Mouse (Mus musculus) cerebellum, adult 9-10 months (tissue): ENCODE results near the gene Atxn2l.

Experiments used
- DNase-seq: peaks from one replicate; pipeline ENCODE4 v3.0.0; 2022

Atxn2l gene

DNA sequence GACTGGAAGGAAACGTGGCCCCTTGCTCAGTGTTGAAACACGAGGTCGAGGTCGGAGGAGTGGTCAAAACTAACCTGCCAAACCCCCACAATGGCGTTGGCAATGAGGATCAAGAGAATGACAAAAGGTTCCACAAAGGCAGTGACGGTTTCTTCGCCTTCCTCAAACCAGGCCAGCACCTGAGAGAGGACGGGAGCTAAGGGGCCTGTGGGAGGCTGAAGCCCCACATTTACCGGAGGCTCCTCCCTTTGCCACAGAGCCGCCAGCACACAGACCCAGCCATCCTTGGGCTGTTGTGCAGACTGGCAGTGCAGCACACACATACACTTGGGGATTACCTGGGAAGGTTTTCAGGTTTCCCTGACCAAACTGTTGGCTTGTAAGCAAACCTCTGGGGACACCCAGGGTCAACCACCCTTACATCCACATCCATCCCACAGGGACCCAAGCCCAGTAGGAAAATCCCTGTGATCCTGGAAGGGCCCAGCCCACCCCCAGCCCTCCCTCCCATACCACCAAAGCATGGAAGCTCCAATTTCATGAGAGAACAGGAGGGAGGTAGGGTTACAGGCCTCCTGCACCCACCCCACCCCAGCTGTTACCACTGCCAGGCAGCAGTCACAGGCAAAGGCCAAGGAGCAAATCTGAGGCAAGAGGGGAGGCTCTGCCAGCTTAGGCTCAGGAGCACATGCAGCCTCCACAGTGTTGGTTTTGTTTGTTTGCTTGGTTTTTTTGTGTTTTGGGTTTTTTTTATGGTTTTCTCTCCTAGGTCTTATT, 42.4 kb downstream of the Atxn2l start:
- DNase-seq = no peak

GRCm38 (mm10) chr7:126458844-126459618, 44.2 kb downstream of the Atxn2l start:
- DNase-seq = no peak

- no peak for DNase-seq
Observed at GRCm38 (mm10) chr7:126458225-126458624, 45.0 kb downstream of the Atxn2l start.

DNA sequence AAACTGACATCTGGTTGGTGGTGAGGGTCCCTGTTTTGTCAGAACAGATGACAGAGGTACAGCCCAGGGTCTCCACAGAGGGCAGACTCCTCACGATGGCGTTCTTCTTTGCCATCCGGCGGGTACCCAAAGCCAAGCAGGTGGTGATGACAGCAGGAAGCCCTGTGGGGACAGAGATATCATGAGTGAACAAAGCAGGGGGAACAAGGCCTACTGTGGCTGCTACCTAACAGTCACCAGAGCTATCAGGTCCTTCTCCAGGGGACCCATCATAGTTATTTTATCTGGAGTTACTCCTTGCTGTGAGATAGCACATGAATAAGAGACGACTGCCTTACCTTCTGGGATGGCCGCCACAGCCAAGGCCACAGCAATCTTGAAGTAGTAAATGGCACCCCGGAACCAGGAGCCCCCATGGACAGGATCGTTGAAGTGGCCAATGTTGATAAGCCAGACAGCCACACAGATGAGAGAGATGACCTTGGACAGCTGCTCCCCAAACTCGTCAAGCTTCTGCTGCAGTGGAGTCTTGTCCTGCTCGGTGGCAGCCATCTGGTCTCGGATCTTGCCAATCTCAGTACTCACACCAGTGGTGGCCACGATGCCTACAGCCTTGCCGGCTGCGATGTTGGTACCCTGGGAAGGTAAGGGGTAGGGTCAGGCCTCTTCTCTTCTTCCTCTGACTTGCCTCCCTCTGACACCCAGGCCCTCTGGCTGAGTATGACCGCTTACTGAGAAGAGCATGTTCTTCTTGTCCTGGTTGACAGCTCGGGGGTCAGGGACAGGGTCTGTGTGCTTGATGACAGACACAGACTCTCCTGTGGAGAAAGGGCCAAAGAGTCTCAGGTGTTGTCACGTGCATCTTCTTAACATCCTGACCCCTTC, 46.6 kb downstream of the Atxn2l start:
- DNase-seq = no peak

DNA sequence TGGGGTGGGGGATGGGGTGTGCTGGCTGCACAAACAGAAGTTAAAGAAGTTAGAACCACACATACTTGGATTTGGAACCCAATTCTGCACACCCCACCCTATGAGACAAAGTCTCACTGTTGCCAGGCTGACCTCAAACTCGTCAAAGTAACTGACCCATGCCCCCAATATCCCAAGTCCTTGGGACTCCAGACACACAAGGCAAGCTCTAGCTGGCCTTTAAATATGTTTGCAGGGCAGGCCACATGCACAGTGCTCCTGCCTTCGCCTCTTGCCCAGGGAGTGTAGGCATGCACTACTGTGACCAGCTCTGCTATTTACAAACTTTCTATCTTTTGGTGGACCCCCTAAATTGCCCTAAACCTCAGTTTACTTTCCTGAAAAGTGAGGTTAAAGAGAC, 48.0 kb downstream of the Atxn2l start:
- no peak for DNase-seq

DNA sequence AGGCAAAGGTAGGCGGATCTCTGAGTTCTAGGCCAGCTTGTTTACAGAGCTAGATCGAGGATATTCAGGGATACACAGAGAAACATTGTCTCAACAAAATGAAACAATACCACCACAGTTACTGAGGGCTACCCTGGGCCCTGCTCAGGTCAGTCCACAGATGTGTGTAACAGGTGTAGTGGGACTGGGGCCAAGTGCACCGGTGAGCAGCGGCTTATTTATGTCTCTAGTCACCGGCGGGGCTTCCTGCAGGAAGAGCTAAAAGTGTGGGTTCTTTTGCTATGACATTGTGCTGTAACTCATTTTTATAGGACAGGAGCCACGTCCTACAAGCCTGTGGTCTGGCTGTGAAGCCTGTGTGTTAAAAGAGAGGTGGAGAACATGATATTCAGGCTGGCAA, 49.4 kb downstream of the Atxn2l start:
- DNase-seq = no peak

DNA sequence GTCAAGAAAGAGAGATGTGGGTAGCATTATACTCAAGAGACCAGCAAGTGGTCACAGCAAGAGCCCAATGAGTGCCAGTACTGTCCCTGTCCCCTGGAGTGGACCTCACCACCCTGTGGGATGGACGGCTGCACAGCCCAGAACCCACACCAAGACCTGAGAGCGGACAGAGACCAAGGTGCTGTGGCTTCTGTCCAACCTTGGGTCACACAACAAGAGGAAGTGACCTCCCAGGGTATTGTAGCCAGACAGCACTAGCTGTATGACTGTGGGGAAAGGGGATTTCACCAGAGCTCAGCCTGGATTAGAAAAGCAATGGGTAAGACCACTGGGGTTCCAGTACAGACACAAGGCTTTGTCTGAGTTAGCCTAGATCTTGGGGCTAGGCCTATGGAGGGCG, 51.0 kb downstream of the Atxn2l start:
- no peak for DNase-seq

DNA sequence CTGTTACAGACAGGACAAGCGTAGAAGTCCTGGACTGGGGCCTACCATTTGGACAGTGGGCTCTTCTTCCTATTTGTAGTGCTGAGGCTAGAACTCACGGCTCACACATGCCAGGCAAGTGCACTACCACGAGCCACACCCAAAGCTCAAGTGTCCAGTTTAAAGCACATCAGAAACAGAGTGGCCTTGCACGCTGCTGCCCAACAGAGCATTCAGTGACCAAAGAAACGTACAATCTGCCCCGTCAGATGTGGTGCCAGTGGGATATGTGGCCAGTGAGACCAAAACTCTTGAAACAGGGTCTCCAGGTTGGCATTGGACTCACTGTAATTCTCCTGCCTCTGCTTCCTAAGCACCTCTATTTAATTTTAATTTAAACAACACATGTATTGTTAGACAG, 52.6 kb downstream of the Atxn2l start:
- no peak for DNase-seq

DNA sequence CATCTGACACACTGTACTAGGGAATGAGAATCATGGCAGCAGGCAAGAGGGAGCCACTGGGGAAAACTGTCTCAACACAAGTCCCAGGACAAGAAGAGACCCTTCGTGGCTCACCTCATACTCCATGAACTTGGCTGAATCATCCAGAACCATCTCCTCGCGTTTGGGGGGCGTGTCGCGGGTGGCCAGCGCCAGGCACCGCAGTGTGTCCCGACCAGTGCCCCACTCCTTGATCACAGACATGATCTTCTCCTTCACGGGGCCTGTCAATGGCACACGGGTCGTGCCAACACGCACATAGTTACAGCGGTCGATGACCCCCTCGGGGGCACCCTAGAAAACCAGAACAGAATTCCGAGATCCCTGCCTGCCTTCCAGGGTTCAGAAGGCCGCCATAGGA, 53.2 kb downstream of the Atxn2l start:
- DNase-seq = no peak

DNA sequence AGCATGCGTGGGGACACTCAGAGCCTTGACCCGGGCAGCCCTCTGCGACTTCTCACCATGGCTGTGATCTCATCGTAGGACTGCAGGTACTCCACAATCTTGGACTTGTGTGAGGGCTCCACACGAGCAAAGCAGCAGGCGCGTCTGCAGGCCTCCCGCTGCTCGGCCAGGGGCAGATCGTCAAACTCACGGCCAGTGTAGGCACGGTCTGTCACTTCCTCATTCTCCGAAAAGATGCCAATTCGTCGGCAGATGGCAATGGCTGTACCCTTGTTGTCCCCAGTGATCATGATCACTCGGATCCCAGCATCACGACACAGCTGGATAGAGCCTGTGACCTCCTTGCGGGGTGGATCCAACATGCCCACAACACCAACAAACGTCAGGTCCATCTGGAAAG, 54.8 kb downstream of the Atxn2l start:
- DNase-seq = no peak

DNA sequence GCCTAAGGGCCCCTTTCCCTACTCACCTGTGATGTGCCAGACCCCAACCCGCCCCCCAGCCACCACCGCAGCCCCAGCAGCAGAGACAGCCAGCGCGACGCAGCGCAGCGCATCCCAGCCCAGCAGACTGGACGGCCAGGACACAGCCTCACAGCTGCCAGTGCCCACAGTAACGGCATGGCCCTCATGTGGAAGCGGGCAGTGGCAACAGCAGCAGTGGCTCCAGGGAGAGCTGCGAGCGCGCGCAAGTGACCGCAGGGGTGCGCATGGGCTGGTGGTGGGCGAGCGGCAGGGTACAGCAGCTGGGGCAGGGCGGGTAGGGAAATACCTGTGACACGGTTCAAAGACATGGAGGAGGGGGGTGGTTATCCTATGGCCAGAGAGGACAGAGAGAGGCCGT, 57.0 kb downstream of the Atxn2l start:
- no peak for DNase-seq

DNA sequence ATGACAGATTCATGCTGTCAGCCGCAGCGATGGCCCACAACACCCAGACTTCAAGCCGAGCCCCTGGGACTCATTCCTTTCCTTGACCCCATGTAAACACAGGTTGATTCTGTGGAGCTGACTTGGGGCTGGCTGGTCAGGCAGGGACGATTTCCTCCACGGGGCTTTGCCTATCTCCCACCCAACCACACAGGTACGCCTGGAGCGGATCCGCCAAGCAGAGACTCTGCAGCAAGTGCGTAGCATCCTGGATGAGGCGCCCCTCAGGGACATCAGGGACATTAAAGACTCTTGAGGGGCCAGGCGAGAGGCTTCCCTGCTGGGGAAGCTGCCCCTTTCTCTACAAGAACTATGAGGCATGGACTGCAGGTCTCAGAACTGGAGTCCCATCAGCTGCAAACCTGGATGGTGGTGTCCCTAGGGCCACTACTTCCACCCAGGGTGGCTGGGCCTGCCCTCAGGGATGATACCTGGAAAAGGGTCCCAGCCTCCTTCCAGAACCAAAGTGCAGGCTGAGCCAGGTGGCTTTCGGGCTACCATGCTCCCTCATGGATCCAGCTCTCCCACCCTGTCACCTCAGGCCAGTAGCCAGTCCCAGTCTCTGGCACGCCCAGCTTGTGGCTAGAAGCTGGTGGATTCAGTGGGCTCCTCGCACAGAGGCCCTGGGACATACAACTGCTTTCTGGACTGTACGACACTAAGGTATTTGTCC, 58.0 kb downstream of the Atxn2l start:
- no peak for DNase-seq

DNA sequence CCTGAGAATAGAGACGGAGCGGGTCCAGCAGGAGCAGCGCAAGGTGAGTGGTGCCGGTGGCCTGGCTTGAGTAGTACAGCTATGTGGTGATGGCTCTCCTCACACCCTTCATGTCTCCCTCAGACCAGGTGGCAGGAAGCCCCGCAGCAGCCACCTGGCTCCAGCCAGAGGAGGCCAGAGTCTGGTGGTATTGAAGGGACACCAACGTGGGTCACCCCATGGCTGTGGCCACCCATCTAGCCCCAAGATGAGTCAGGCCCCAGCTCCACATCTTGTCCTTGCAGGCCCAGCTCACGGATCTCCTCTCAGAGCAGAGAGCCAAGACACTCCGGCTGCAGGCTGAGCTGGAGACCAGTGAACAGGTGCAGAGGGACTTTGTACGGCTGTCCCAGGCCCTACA, 58.7 kb downstream of the Atxn2l start:
- DNase-seq = no peak

GRCm38 (mm10) chr7:126443997-126444396, 59.2 kb downstream of the Atxn2l start:
- no peak for DNase-seq
